Mouse (Mus musculus) lung, embryonic 15.5 days (tissue): Measurements from ENCODE around the gene Naa11. TPM values are rescaled to one million over a fixed set of nuclear protein-coding genes. Genes with fewer than 3 reads are reported as not detected.

Experiments
- ATAC-seq: fragments of 200-750 bp; cut with Nextera tagmentation; 2 replicates; pipeline ENCODE4 v1.8.0; 2017; ENCODE audit warnings: moderate number of reproducible peaks, borderline replicate concordance; ENCODE audit not compliant: low FRiP score, low TSS enrichment; ENCODE audit errors: extremely low read depth
- H3K27ac ChIP-seq: fragments of 300-500 bp; sonication (generic); 2 replicates; pipeline ENCODE4 v1.5.1; 2015; ENCODE audit warnings: moderate library complexity, mild to moderate bottlenecking, inconsistent platforms
- H3K27me3 ChIP-seq: fragments of 300-500 bp; sonication (generic); 2 replicates; pipeline ENCODE4 v1.6.1; 2015; ENCODE audit warnings: inconsistent platforms
- H3K36me3 ChIP-seq: fragments of 300-500 bp; sonication (generic); 2 replicates; pipeline ENCODE4 v1.6.1; 2015; ENCODE audit warnings: inconsistent platforms
- H3K4me1 ChIP-seq: fragments of 300-500 bp; sonication (generic); 2 replicates; pipeline ENCODE4 v1.6.1; 2015; ENCODE audit warnings: inconsistent platforms
- H3K4me2 ChIP-seq: fragments of 300-500 bp; sonication (generic); 2 replicates; pipeline ENCODE4 v1.6.1; 2015; ENCODE audit warnings: inconsistent platforms, mild to moderate bottlenecking, moderate library complexity
- H3K4me3 ChIP-seq: fragments of 300-500 bp; sonication (generic); 2 replicates; pipeline ENCODE4 v1.5.1; 2015; ENCODE audit warnings: mild to moderate bottlenecking, inconsistent platforms
- H3K9ac ChIP-seq: fragments of 300-500 bp; sonication (generic); 2 replicates; pipeline ENCODE4 v1.6.1; 2015; ENCODE audit warnings: inconsistent platforms
- H3K9me3 ChIP-seq: fragments of 300-500 bp; sonication (generic); 2 replicates; pipeline ENCODE4 v1.6.1; 2016; ENCODE audit warnings: inconsistent platforms
- WGBS: fragments of 180-500 bp; shearing (Covaris S2); methylation state at CpG from one replicate; pipeline ENCODE4 v1.1.7; 2015; 5-methylcytosine and 5-hydroxymethylcytosine counted together
- polyA plus RNA-seq: library from polyadenylated mRNA; unstranded; fragments of >200 nt; fragmentation: Nextera tagmentation; extraction: Ambion mirVana; gene quantifications from 2 replicates; pipeline ENCODE4 v1.2.1, GENCODE M21; 2015

Gene Naa11
- 0.05 and 0.08 TPM in 2 replicates for polyA plus RNA-seq

DNA sequence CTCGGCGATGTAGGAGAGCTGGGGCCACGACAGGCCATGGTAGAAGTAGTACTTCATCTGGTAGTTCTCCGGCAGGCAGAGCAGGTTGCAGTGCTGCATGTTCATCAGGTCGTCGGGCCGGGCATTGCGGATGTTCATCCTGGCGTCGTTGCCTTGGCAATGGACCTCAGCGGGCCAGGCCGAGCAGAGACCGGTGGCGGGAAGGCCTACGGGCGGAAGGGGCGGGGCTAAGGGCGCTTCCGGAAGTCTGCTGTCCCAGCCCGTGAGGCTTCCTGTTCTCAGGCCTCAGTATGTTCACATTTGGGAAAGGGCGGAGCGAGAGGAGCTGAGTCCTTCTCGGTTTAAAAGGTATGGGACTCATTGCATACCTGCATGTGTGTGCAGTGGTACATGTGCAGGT lies at the start of gene Naa11:
Gene Naa11 (minus strand): TSS at position 220 of the 400 bp plus-strand sequence.
- Histone ChIP-seq H3K36me3 (no peaks in the 10 kb centered on the region), H3K9ac (no peak within 1 kb of the TSS), H3K9me3 (no peaks in the 10 kb centered on the region), H3K27me3 (no peaks in the 10 kb centered on the region), H3K27ac (no peak within 1 kb of the TSS), H3K4me3 (no peak within 1 kb of the TSS), H3K4me2 (no peak within 1 kb of the TSS), H3K4me1 (no peaks in the 10 kb centered on the region)
- 94% methylated on average over 23 of the region's 23 CpGs for WGBS
- no peak for ATAC-seq

DNA sequence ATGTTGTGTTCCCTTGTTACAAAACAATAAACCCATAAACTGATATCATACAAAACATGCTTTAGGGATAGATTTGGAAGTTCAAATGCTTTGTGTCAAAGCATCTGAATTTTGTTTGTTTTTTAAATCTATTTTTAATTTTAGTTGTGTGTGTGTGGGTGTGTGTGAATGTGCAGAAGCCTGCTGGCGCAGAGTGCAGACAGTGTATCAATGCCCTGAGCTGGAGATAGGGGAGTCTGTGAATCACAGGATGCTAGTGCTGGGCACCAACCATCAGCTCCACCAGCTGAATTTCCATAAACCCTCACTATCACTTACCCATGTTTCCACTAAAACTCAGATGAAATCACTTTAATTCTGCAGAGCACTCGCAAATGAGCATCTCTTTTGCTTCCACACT lies 40.3 kb upstream of the Naa11 start:
- Histone ChIP-seq H3K4me3 (no peak overlapping the region), H3K27me3 (no peaks in the 10 kb centered on the region), H3K4me2 (no peak overlapping the region), H3K4me1 (no peaks in the 10 kb centered on the region), H3K36me3 (no peaks in the 10 kb centered on the region), H3K27ac (no peak overlapping the region), H3K9me3 (no peaks in the 10 kb centered on the region), H3K9ac (no peak overlapping the region)
- 93% methylated on average over 2 of the region's 2 CpGs for WGBS
- no peak for ATAC-seq

DNA sequence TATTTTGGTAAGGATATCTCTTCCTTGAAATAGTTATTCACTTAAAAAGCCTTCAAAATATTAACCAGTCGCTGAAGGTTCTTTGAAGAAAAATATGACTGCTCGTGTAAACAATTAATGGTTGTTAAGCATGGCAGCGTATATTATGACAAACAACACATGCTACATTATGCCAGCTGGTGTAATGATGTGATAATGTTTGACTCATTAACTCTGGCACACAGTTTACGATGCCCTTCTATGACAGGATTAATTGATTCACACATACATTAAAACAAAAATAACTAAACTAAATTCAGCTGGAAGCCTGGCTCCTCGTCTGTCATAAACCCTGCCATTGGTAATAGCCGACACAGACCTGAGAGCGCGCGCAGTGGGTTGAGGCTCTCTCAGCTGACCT lies 37.8 kb upstream of the Naa11 start:
- H3K36me3 ChIP-seq: no peaks in the 10 kb centered on the region
- no peak overlapping the region for H3K4me2 ChIP-seq
- no peak overlapping the region for H3K9ac ChIP-seq
- ATAC-seq: no peak
- H3K27ac ChIP-seq: no peak overlapping the region
- H3K27me3 ChIP-seq: no peaks in the 10 kb centered on the region
- H3K4me1 ChIP-seq: no peaks in the 10 kb centered on the region
- WGBS: 60% methylated on average over 9 of the region's 9 CpGs
- H3K4me3 ChIP-seq: no peak overlapping the region
- no peaks in the 10 kb centered on the region for H3K9me3 ChIP-seq

DNA sequence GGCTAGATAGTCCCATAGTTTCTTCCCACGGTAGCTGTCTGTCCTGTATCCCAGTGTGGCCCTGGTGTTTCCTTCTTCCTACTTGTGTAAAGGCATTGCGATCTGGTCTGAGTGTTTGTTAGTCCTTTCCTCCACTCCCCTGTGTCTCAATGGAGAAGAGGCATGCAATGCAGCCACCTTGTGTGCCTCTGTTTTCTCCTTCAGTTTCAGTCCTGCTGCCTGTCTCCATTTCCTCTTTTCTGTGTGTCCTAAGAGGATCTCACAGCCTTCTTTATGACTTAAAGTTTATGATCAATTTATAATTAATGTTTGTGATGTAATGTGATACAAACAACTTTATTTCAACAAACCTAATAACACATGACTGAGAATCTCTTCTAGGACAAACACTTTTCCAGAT lies 29.5 kb upstream of the Naa11 start:
- ATAC-seq: no peak

DNA sequence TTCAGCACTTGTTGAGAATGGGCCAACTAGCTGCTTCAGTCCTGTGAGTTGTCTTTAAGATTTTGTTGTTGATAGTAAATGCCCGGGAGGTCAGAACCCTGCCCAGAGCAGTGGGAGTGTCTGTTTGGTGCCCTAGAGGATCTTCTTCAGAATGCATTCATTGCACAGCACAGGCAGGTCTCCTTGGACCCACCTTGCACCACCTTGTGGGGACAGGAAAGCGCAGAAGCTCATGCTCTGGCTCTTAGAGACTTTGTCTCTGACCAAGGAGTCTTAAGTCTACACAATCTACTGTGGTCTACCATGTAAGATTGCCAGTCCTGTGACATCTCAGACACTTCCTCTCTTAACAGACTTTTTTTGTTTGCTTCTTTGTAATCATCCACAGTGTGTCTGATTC lies 25.0 kb upstream of the Naa11 start:
- Histone ChIP-seq H3K27ac (no peak overlapping the region), H3K36me3 (no peaks in the 10 kb centered on the region), H3K4me1 (no peaks in the 10 kb centered on the region), H3K9me3 (no peaks in the 10 kb centered on the region), H3K4me2 (no peak overlapping the region), H3K27me3 (no peaks in the 10 kb centered on the region), H3K9ac (no peak overlapping the region), H3K4me3 (no peak overlapping the region)
- ATAC-seq: no peak
- WGBS: 65% methylated on average over 2 of the region's 2 CpGs

More for the DNA sequence above, 29.5 kb upstream of the Naa11 start:
- 83% methylated on average over 2 of the region's 2 CpGs for WGBS
- Histone ChIP-seq H3K9me3 (no peaks in the 10 kb centered on the region), H3K9ac (no peak overlapping the region), H3K4me3 (no peak overlapping the region), H3K4me2 (no peak overlapping the region), H3K36me3 (no peaks in the 10 kb centered on the region), H3K27me3 (no peaks in the 10 kb centered on the region), H3K27ac (no peak overlapping the region), H3K4me1 (no peaks in the 10 kb centered on the region)

DNA sequence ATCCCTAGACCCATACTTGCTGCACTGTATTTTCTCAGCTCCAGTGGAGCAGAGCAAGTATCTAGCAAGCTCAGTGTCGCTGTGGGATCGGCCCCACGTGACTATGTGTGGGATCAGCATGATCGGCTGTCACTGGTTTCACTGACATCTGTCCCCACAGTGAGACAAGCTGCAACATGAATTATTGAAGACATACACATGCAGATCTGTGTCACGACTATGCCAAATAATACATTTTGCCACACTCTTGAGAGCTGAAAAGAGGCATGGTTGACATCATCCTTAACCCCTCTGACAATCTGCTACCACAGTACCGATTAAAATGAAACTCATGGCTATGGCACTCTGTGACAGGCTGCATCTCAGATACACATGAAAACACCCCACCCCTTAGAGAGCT lies 23.7 kb upstream of the Naa11 start:
- Histone ChIP-seq H3K9ac (no peak overlapping the region), H3K36me3 (no peaks in the 10 kb centered on the region), H3K9me3 (no peaks in the 10 kb centered on the region), H3K27ac (no peak overlapping the region), H3K4me1 (no peaks in the 10 kb centered on the region), H3K27me3 (no peaks in the 10 kb centered on the region), H3K4me2 (no peak overlapping the region), H3K4me3 (no peak overlapping the region)
- 56% methylated on average over 6 of the region's 6 CpGs for WGBS
- no peak for ATAC-seq

DNA sequence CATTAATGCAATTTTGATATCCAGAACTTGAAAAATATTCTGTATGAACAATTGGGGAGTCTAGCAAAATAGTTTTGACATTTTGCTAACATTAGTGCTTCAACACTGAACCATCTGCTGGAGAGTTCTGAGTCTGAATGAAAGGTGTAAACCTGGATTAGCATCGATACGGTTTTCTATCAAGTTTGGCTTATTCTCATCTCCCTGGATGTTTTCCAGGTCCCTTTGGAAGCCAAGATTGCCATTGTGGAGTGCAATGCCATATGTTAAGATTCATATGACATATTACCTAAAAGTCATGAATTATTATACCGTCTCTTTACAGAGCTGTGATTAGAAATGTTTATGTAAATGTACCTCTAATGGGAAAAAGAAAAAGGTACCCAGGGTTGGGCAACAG lies 21.5 kb upstream of the Naa11 start:
- Histone ChIP-seq H3K4me2 (no peak overlapping the region), H3K4me3 (no peak overlapping the region), H3K4me1 (no peaks in the 10 kb centered on the region), H3K36me3 (no peaks in the 10 kb centered on the region), H3K9ac (no peak overlapping the region), H3K9me3 (no peaks in the 10 kb centered on the region), H3K27ac (no peak overlapping the region), H3K27me3 (no peaks in the 10 kb centered on the region)
- no peak for ATAC-seq
- 72% methylated on average over 3 of the region's 3 CpGs for WGBS

DNA sequence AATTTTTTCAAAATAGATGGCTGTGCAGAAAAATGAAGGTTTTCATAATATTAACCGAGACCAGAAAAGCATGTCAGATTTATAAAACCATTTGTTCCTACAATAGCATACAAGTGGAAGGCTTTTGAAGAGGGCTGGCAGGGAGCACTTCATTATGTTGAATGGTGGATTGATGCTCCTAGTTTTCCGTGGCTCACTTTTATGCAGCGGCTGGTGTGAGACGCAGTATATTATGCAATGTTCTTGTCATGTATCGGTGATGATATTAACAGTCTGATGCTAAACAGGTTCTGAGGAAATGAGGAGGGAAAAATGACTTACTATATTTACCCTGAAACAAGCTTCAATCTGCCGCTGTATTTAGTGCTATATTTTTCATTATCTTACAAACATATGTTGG lies 18.0 kb upstream of the Naa11 start:
- H3K36me3 ChIP-seq: no peaks in the 10 kb centered on the region
- H3K9ac ChIP-seq: no peak overlapping the region
- H3K4me1 ChIP-seq: no peaks in the 10 kb centered on the region
- no peak overlapping the region for H3K27ac ChIP-seq
- no peaks in the 10 kb centered on the region for H3K9me3 ChIP-seq
- ATAC-seq: no peak
- H3K4me2 ChIP-seq: no peak overlapping the region
- 74% methylated on average over 6 of the region's 6 CpGs for WGBS
- no peaks in the 10 kb centered on the region for H3K27me3 ChIP-seq
- no peak overlapping the region for H3K4me3 ChIP-seq

DNA sequence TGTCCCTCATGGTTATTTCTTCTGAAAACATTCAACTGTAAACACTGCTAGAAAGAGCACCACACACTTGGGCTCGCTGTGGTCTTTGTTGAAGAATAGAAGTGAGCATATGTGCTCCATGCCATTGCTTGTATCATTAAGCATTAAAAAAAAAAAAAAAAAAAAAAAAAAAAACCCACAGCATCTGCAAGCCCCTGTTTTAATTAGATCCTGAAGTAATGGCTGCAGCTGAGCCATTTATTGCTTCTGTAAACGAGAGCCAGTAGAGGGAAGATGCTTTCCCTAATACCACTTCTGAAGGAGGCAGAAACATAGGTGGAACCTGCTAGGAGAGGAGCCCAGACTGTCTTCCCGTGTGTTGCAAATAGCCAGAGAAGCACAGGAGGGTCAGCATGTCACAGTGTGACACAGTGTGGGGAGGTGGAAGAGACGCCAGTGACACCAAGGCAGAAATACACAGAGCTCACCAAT lies 17.1 kb upstream of the Naa11 start:
- Histone ChIP-seq H3K36me3 (no peaks in the 10 kb centered on the region), H3K27me3 (no peaks in the 10 kb centered on the region), H3K9me3 (no peaks in the 10 kb centered on the region), H3K4me2 (no peak overlapping the region), H3K4me3 (no peak overlapping the region), H3K4me1 (no peaks in the 10 kb centered on the region), H3K9ac (no peak overlapping the region), H3K27ac (no peak overlapping the region)
- WGBS: 63% methylated on average over 4 of the region's 4 CpGs
- no peak for ATAC-seq

DNA sequence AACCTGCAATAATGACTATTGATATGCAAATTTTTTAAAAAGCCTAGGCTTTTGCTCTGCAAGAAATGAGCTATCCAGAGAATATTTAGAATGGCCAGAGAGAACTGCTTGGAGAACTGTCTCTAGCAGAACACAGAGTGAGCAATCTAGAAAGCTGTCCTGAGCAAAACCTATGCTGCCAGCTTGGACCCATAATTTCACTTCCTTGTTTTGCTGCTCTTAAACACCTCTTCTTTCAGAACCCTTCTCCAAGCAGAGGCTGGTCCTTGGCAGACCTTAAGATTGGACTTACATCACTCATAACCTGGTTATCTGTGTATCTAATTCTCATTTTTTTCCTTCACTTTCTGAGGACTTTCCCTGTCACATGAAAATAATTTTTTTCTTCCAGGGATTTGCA lies 8.9 kb upstream of the Naa11 start:
- Histone ChIP-seq H3K9ac (no peak overlapping the region), H3K4me1 (no peaks in the 10 kb centered on the region), H3K4me2 (no peak overlapping the region), H3K4me3 (no peak overlapping the region), H3K27ac (no peak overlapping the region), H3K9me3 (no peaks in the 10 kb centered on the region), H3K27me3 (no peaks in the 10 kb centered on the region), H3K36me3 (no peaks in the 10 kb centered on the region)
- ATAC-seq: no peak

DNA sequence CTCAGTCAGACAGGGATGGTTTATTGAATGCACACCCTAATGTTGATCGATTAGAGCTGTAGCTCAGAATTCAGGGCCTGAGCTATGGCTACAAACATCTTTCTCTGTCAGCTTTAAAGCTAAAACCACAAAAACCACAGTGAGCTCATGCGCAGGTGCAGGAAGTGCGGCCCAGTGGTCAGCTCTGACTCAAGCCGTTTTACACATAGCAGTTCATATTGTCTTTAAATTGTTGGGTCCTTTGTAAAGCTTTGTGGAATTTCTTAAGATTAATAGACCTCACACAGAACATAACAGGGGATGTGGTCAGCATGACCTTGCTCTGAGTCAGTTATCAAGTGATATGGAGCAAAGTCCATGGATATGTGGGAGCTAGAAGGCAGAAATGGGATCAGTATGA lies 5.4 kb upstream of the Naa11 start:
- WGBS: 82% methylated on average over 4 of the region's 4 CpGs
- H3K36me3 ChIP-seq: no peaks in the 10 kb centered on the region
- H3K4me2 ChIP-seq: no peak overlapping the region
- no peaks in the 10 kb centered on the region for H3K9me3 ChIP-seq
- no peak overlapping the region for H3K4me3 ChIP-seq
- H3K4me1 ChIP-seq: no peaks in the 10 kb centered on the region
- H3K9ac ChIP-seq: no peak overlapping the region
- no peak overlapping the region for H3K27ac ChIP-seq
- no peaks in the 10 kb centered on the region for H3K27me3 ChIP-seq
- no peak for ATAC-seq

DNA sequence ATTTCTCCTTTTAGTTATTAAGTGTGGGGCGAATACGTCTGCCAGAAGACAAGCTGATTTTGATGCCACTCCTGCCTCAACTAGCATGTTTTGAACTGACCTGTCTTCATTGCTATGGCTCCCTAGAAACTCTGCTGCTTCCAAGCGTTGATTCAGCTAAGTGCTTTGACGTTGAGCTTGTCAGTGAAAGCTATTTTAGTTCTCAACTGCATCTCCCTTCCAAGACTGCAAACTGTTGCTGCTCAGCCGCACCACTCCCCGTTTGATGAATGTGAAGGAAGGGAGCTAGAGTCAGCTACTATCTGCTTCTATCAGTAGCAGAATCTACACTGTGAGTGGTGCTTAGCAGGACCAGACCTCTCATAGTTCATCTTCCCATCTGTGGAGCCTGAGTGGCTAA lies 4.6 kb downstream of the Naa11 start:
- 39% methylated on average over 6 of the region's 6 CpGs for WGBS
- Histone ChIP-seq H3K27ac (no peak overlapping the region), H3K27me3 (no peaks in the 10 kb centered on the region), H3K4me2 (peak overlapping the region; percentile 22; the same call in 1 of the 2 replicates), H3K4me3 (no peak overlapping the region), H3K4me1 (0 out of 2 replicates have a peak, but pooled peaks cover 2% of the 10 kb centered on the region), H3K36me3 (no peaks in the 10 kb centered on the region), H3K9me3 (no peaks in the 10 kb centered on the region), H3K9ac (no peak overlapping the region)
- no peak for ATAC-seq

DNA sequence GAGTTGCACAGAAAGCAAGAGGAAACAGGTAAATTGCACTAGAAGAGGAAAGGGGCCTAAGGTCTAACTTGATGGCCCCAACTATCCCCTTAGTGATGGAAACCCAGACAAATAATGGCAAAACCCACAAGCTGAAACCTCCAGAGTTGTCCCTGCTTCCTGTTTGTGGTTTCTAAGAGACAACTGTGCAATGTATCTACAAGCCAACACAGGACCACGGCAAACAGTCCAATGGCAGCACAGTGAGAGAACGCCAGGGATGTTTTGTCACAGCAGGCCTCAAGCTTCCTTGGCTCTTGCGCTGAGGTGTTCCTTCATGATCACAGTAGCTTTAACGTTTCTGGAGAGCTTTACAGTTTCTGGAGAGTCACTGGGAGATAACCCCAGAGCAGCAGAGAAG lies 7.8 kb downstream of the Naa11 start:
- Histone ChIP-seq H3K9me3 (no peaks in the 10 kb centered on the region), H3K4me1 (0 out of 2 replicates have a peak, but pooled peaks cover 5% of the 10 kb centered on the region), H3K9ac (no peak overlapping the region), H3K4me3 (no peak overlapping the region), H3K4me2 (no peak overlapping the region), H3K27me3 (no peaks in the 10 kb centered on the region), H3K27ac (no peak overlapping the region), H3K36me3 (no peaks in the 10 kb centered on the region)
- WGBS: 61% methylated on average over 4 of the region's 4 CpGs
- ATAC-seq: no peak
